Mouse (Mus musculus) midbrain, embryonic 13.5 days (tissue): ENCODE measurements around the gene Sprr2b. TPM values are rescaled to one million over a fixed set of nuclear protein-coding genes. Genes with fewer than 3 reads are reported as not detected.
"Not testable (repeated sequence)": the region's sequence is repeated elsewhere in the genome, so short reads cannot be mapped to it uniquely, and the experiment has no call there.

ENCODE experiments used
- ATAC-seq: fragments of 200-750 bp; cut with Nextera tagmentation; 2 replicates; pipeline ENCODE4 v1.8.0; 2017; ENCODE audit warnings: mild to moderate bottlenecking, moderate TSS enrichment, moderate library complexity
- H3K27ac ChIP-seq: fragments of 300-500 bp; sonication (generic); 2 replicates; pipeline ENCODE4 v1.5.1; 2015; ENCODE audit warnings: inconsistent platforms, mild to moderate bottlenecking, moderate library complexity
- H3K27me3 ChIP-seq: fragments of 300-500 bp; sonication (generic); 2 replicates; pipeline ENCODE4 v1.6.1; 2015; ENCODE audit warnings: mild to moderate bottlenecking, inconsistent platforms
- H3K36me3 ChIP-seq: fragments of 300-500 bp; sonication (generic); 2 replicates; pipeline ENCODE4 v1.6.1; 2015; ENCODE audit warnings: mild to moderate bottlenecking, inconsistent platforms
- H3K4me1 ChIP-seq: fragments of 300-500 bp; sonication (generic); replicated peaks from 2 replicates; pipeline ENCODE4 v1.6.1; 2015; ENCODE audit warnings: inconsistent platforms
- H3K4me2 ChIP-seq: fragments of 300-500 bp; sonication (generic); replicated peaks from 2 replicates; pipeline ENCODE4 v1.6.1; 2015; ENCODE audit warnings: moderate library complexity, mild to moderate bottlenecking, inconsistent platforms
- H3K4me3 ChIP-seq: fragments of 300-500 bp; sonication (generic); replicated peaks from 2 replicates; pipeline ENCODE4 v1.5.1; 2015; ENCODE audit warnings: mild to moderate bottlenecking, inconsistent platforms
- H3K9ac ChIP-seq: fragments of 300-500 bp; sonication (generic); replicated peaks from 2 replicates; pipeline ENCODE4 v1.6.1; 2015; ENCODE audit warnings: mild to moderate bottlenecking, inconsistent platforms
- H3K9me3 ChIP-seq: fragments of 300-500 bp; sonication (generic); 2 replicates; pipeline ENCODE4 v1.6.1; 2016; ENCODE audit warnings: mild to moderate bottlenecking, inconsistent platforms
- WGBS: fragments of 180-500 bp; shearing (Covaris S2); methylation state at CpG from one replicate; pipeline ENCODE4 v1.1.7; 2015; 5-methylcytosine and 5-hydroxymethylcytosine counted together
- polyA plus RNA-seq: library from polyadenylated mRNA; unstranded; fragments of >200 nt; fragmentation: Nextera tagmentation; extraction: Ambion mirVana; gene quantifications from 2 replicates; pipeline ENCODE4 v1.2.1, GENCODE M21; 2015

The Sprr2b gene
- not detected in 2 replicates for polyA plus RNA-seq

DNA sequence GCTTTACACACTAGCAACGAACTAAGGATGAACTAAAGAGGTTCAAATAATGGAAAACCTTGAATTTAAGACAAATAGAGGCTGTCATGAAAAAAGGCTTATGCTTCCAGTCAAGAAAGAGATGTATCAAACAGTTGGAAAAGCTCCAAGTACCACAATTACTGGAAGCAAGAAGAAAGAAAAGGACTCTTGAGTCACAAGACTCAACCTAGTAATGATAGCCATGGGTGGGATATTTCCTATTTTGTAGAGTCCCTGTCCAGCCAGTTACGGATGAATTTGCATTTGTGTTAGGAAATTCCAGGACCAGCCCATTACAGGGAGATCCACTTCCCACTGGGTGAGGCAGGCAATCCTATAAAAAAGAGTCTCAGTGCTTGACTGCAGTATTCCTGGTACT lies at the start of gene Sprr2b:
Gene Sprr2b (plus strand): TSS at position 301 of the 400 bp plus-strand sequence.
- Histone ChIP-seq H3K4me2 (no peak within 1 kb of the TSS), H3K4me1 (no peaks in the 10 kb centered on the region), H3K4me3 (no peak within 1 kb of the TSS), H3K27me3 (no peaks in the 10 kb centered on the region), H3K9me3 (no peaks in the 10 kb centered on the region), H3K27ac (no peak within 1 kb of the TSS), H3K36me3 (no peaks in the 10 kb centered on the region), H3K9ac (no peak within 1 kb of the TSS)
- WGBS: 79% methylated on average over 2 of the region's 2 CpGs
- ATAC-seq: no peak

DNA sequence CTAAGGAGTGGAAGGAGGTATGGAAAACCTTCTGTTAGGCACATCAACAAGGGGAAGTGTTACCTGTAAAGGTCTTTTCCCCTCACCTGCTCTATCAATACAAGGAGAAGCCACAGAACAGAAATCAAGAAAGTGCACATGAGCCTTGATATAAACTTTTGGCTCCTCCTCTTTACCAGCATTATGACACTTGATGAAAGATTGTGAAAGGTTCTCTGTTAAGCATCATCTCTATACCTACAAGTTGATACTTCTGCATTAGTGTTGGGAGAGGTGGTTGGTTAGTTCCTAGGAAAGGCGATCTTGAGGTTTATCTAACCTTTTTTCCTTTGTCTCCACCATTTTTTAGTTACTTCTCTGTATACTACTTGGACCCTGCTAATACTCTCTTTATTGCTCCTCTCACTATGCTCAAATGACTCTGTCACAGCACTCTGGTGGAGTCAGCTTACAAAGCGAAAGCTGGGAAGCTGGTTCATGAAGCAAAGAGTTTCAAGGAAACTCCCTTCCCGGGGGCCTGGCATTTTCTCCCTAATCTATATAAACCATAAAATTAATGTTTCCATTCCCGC lies 44.9 kb upstream of the Sprr2b start:
- H3K4me3 ChIP-seq, H3K9me3 ChIP-seq, H3K36me3 ChIP-seq, H3K4me2 ChIP-seq, H3K27me3 ChIP-seq, H3K27ac ChIP-seq, H3K4me1 ChIP-seq, H3K9ac ChIP-seq: not testable (repeated sequence)
- ATAC-seq: peak; percentile 43; the same call in 1 of the 2 replicates
- WGBS: no CpG with 5 or more reads among the region's 4 CpGs

GRCm38 (mm10) chr3:92273504-92273903 lies 42.9 kb upstream of the Sprr2b start:
- H3K4me3 ChIP-seq, H3K9me3 ChIP-seq, H3K4me2 ChIP-seq, H3K36me3 ChIP-seq, H3K27me3 ChIP-seq, ATAC-seq, H3K4me1 ChIP-seq, H3K9ac ChIP-seq, H3K27ac ChIP-seq: not testable (repeated sequence)

GRCm38 (mm10) chr3:92274018-92274417 lies 42.4 kb upstream of the Sprr2b start:
- H3K27me3 ChIP-seq, H3K4me3 ChIP-seq, H3K9me3 ChIP-seq, H3K36me3 ChIP-seq, H3K4me2 ChIP-seq, H3K4me1 ChIP-seq, H3K9ac ChIP-seq, ATAC-seq, H3K27ac ChIP-seq: not testable (repeated sequence)
- WGBS: no CpG with 5 or more reads among the region's 1 CpGs

GRCm38 (mm10) chr3:92279663-92280062 lies 36.8 kb upstream of the Sprr2b start:
- H3K27me3 ChIP-seq, H3K36me3 ChIP-seq, H3K4me2 ChIP-seq, H3K9me3 ChIP-seq, H3K27ac ChIP-seq, H3K9ac ChIP-seq, H3K4me1 ChIP-seq, H3K4me3 ChIP-seq, ATAC-seq: not testable (repeated sequence)

DNA sequence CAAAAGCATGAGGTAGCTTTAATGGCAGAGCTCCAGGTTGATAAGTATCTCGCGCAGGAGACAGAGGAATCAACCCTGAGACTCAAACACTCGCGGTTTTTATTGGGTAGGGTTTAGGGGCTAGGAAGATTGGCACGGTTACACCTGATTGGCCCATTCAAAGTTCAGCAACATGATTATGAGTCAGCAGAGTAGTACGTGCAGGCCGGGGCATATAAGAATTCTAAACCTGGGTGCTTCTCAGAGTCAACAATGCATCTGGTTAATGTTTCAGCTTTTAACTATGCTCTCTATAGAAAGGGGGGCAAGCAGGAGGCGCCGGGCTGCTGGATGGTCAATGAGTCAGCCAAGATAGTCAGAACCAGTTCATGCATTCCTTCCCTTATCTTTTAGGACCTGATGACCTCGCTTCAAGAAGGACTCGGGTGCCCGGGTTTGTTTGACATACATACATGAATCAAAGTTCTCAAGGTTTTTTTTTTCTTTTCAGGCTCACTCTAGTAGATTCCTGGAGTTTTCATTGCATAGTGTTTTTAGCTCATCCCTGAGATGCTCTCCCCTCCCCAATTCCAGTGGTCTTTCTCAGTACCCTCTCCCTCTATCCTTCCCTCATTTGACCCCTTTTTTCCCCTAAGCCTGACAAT lies 35.3 kb upstream of the Sprr2b start:
- WGBS: 95% methylated on average over 5 of the region's 12 CpGs
- not testable (repeated sequence) for ATAC-seq, H3K36me3 ChIP-seq, H3K9ac ChIP-seq, H3K27ac ChIP-seq, H3K4me2 ChIP-seq, H3K4me1 ChIP-seq, H3K9me3 ChIP-seq, H3K4me3 ChIP-seq, H3K27me3 ChIP-seq

GRCm38 (mm10) chr3:92285101-92285500 lies 31.3 kb upstream of the Sprr2b start, which contains the start of gene Sprr2a3:
Gene Sprr2a3 (plus strand): TSS chr3:92285417.
- H3K36me3 ChIP-seq, ATAC-seq, H3K4me2 ChIP-seq, H3K27ac ChIP-seq, H3K4me3 ChIP-seq, H3K9ac ChIP-seq, H3K27me3 ChIP-seq, H3K9me3 ChIP-seq, H3K4me1 ChIP-seq: not testable (repeated sequence)
- 97% methylated on average over 1 of the region's 1 CpGs for WGBS

- H3K9me3 ChIP-seq, H3K4me1 ChIP-seq, H3K4me3 ChIP-seq, ATAC-seq, H3K36me3 ChIP-seq, H3K9ac ChIP-seq, H3K4me2 ChIP-seq, H3K27ac ChIP-seq, H3K27me3 ChIP-seq: not testable (repeated sequence)
- WGBS: 63% methylated on average over 3 of the region's 6 CpGs
These were observed 27.9 kb upstream of the Sprr2b start for GRCm38 (mm10) chr3:92288489-92288888.

DNA sequence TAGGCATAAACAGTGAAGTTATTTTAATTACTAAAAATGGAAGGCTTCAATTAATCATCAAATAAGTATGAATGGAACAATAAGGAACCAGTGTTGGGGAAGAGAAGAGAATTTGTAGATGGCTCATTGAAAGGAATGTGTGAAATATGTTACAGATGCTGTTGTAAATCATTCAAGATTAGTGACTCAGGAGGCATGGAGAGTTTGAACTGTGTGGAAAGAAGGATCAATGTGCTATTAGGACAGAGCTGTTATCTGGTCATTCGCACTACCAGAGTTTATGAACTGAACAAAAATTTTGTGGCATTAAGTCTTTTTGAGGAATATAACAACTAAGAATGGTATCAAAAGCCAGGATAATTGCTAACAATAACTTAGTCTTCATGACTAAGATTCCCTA lies 9.0 kb upstream of the Sprr2b start:
- Histone ChIP-seq H3K9ac (no peak overlapping the region), H3K27me3 (no peaks in the 10 kb centered on the region), H3K4me3 (no peak overlapping the region), H3K4me1 (no peaks in the 10 kb centered on the region), H3K36me3 (no peaks in the 10 kb centered on the region), H3K27ac (no peak overlapping the region), H3K9me3 (no peaks in the 10 kb centered on the region), H3K4me2 (no peak overlapping the region)
- ATAC-seq: no peak
- WGBS: 100% methylated on average over 1 of the region's 1 CpGs

GRCm38 (mm10) chr3:92317384-92317783 lies 964 bp downstream of the Sprr2b start:
- no peaks in the 10 kb centered on the region for H3K9me3 ChIP-seq
- H3K4me2 ChIP-seq: no peak overlapping the region
- H3K4me1 ChIP-seq: no peaks in the 10 kb centered on the region
- no peak overlapping the region for H3K9ac ChIP-seq
- H3K27me3 ChIP-seq: no peaks in the 10 kb centered on the region
- no peaks in the 10 kb centered on the region for H3K36me3 ChIP-seq
- H3K27ac ChIP-seq: no peak overlapping the region
- ATAC-seq: no peak
- 59% methylated on average over 2 of the region's 2 CpGs for WGBS
- no peak overlapping the region for H3K4me3 ChIP-seq

DNA sequence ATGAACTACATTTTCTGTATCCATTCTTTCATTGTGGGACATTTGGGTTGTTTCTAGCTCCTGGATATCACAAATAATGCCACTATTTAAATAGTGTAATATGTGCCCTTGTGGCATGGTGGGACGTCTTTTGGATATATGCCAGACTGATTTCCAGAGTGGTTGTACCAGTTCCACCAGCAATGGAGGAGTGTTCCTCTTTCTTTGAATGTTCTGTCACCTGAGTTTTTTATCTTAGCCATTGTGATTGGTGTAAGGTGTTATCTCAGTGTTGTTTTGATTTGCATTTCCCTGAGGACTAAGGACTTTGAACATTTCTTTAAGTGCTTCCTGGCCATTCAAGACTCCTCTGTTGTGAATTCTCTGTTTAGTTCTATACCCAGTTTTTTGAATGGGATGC lies 19.9 kb downstream of the Sprr2b start:
- Histone ChIP-seq H3K4me1 (no peaks in the 10 kb centered on the region), H3K4me3 (no peak overlapping the region), H3K4me2 (no peak overlapping the region), H3K27ac (no peak overlapping the region), H3K36me3 (no peaks in the 10 kb centered on the region), H3K9ac (no peak overlapping the region), H3K9me3 (no peaks in the 10 kb centered on the region), H3K27me3 (no peaks in the 10 kb centered on the region)
- 85% methylated on average over 1 of the region's 1 CpGs for WGBS
- no peak for ATAC-seq

DNA sequence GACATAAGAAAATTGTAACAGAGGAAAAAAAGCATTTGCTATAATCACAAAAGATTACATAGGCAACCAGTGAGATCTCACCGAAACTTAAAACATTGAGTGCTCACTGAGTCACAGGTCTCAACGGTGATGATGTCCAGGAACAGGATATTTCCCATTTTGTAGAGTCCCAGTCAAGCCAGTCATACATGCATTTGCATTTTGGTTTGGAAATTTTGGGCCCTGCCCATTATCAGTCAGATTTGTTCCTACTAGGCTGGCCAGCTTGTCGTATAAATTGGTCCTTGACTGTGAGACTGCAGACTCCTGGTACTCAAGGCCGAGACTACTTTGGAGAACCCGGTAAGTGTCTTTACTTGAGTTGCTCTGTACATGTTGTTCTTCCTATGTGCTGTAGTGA lies 22.4 kb downstream of the Sprr2b start, which contains the start of gene Sprr2d:
Gene Sprr2d (plus strand): TSS at position 301 of the 400 bp plus-strand sequence.
- H3K4me2 ChIP-seq: no peak within 1 kb of the TSS
- 95% methylated on average over 5 of the region's 5 CpGs for WGBS
- no peaks in the 10 kb centered on the region for H3K36me3 ChIP-seq
- no peaks in the 10 kb centered on the region for H3K4me1 ChIP-seq
- H3K27ac ChIP-seq: no peak within 1 kb of the TSS
- no peak for ATAC-seq
- H3K4me3 ChIP-seq: no peak within 1 kb of the TSS
- H3K9me3 ChIP-seq: no peaks in the 10 kb centered on the region
- no peaks in the 10 kb centered on the region for H3K27me3 ChIP-seq
- H3K9ac ChIP-seq: no peak within 1 kb of the TSS

GRCm38 (mm10) chr3:92351843-92352242 lies 35.4 kb downstream of the Sprr2b start, which contains the start of gene Sprr2e:
Gene Sprr2e (plus strand): TSS chr3:92352143.
- no peak for ATAC-seq
- no peak within 1 kb of the TSS for H3K27ac ChIP-seq
- no peaks in the 10 kb centered on the region for H3K27me3 ChIP-seq
- no peak within 1 kb of the TSS for H3K9ac ChIP-seq
- no peak within 1 kb of the TSS for H3K4me2 ChIP-seq
- no peaks in the 10 kb centered on the region for H3K9me3 ChIP-seq
- no peak within 1 kb of the TSS for H3K4me3 ChIP-seq
- no peaks in the 10 kb centered on the region for H3K36me3 ChIP-seq
- H3K4me1 ChIP-seq: no peaks in the 10 kb centered on the region
- 92% methylated on average over 2 of the region's 2 CpGs for WGBS
